Mouse (Mus musculus) bone marrow, adult 2 months (tissue): ENCODE measurements around the gene Prkrip1. TPM values are rescaled to one million over a fixed set of nuclear protein-coding genes. Genes with fewer than 3 reads are reported as not detected.
A peak's percentile ranks its signal among the peaks of the same experiment; 100 is the strongest.

Experiments
- H3K27ac ChIP-seq: fragments of 200-500 bp; 2 replicates; pipeline ENCODE4 v1.5.1; 2012; ENCODE audit warnings: low read depth, mild to moderate bottlenecking, control low read depth, inconsistent platforms, low read length; ENCODE audit not compliant: control insufficient read depth, poor library complexity, insufficient read depth
- H3K4me1 ChIP-seq: fragments of 200-500 bp; 2 replicates; pipeline ENCODE4 v1.6.1; 2011; ENCODE audit warnings: low read length; ENCODE audit not compliant: control insufficient read depth, insufficient read depth
- H3K4me3 ChIP-seq: fragments of 200-500 bp; replicated peaks from 2 replicates; pipeline ENCODE3; 2011; ENCODE audit warnings: mild to moderate bottlenecking, low read depth, low read length, control low read depth; ENCODE audit not compliant: control insufficient read depth
- CTCF ChIP-seq: fragments of 200-500 bp; IDR thresholded peaks from 2 replicates; pipeline ENCODE4 v1.5.1; 2011; ENCODE audit warnings: low read length, control low read depth; ENCODE audit not compliant: control insufficient read depth, insufficient read depth
- POLR2A ChIP-seq: fragments of 200-500 bp; IDR thresholded peaks from 2 replicates; pipeline ENCODE4 v1.6.1; 2011; ENCODE audit warnings: low read depth, mild to moderate bottlenecking, control low read depth, low read length, borderline replicate concordance; ENCODE audit not compliant: control insufficient read depth
- WGBS: fragments of 180-500 bp; shearing (Covaris S2); methylation state at CpG from one replicate; pipeline ENCODE4 v1.1.7; 2018; 5-methylcytosine and 5-hydroxymethylcytosine counted together
- polyA plus RNA-seq: library from polyadenylated mRNA; stranded (reverse); fragments of >200 nt; gene quantifications from 2 replicates; pipeline ENCODE4 v1.2.4, GENCODE M21; 2011; ENCODE audit warnings: low replicate concordance; ENCODE audit not compliant: missing spikeins, insufficient read depth, insufficient read length

Prkrip1 gene
- polyA plus RNA-seq, 1 experiment, result 47.7 TPM

DNA sequence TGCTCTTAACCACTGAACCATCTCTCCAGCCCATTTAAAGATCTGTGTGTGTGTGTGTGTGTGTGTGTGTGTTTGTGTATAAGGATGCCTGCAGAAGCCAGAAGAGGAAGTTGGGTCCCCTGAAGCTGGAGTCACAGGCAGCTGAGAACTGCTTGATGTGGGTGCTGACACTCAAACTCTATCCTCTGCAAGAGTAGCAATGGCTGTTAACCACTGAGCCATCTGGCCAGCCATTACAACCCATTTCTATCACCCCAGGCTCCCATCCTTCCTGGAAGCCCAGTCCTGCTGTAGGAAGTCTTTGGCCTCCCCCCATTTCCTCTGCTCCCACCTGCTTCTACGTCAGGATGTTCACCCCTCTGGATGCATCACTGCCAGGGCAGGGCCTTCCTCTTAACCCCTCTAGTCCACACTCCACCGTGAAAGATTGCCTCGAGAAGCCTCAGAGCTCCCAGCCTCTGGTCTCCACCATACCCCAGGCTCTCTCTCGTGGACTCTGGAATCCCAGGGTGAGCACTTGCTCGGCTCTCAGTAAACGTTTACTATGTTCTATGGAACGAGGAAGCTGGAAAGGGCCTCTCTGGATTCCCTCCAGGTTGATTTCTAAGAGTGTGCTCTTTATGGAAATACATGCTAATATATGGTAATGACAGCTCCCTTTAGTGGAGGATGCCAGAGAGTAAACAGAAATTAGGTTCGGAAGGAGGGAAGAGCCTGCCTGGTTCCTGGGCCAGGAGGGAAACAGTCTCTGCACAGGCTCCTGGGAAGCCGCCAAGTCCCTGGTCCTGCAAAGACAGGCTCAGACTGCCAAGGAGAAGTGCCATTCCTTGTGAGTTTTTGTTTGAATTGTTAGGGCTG is 24.9 kb downstream of the Prkrip1 start:
- peak overlapping the region; percentile 23 for H3K27ac ChIP-seq
- TF ChIP-seq CTCF (no peak), POLR2A (no peak)
- H3K4me3 ChIP-seq, result no peak overlapping the region
- WGBS, result 31% methylated on average over 9 of the region's 9 CpGs
- peaks cover 3% of the 10 kb centered on the region for H3K4me1 ChIP-seq

DNA sequence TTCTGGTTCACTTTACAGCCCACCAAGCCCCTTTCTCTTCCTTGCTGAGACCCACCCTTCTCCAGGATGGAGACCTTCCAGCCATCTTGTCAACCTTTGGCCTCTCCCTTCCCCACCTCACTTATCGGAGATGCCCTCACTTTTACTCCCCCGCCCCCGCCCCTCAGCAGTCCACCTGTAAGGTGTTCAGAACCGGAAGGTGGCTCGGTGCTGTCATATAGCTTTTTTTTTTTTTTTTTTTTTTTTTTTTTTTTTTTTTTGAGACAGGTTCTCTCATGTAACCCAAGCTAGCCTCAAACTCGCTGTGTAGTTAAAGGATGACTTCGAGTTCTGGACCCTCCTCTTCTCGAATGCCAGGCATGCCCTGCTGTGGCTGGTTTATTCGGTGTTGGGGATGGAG is 25.8 kb downstream of the Prkrip1 start:
- Histone ChIP-seq H3K4me1 (peaks cover 2% of the 10 kb centered on the region), H3K27ac (no peak overlapping the region), H3K4me3 (no peak overlapping the region)
- no peak for TF ChIP-seq POLR2A
- no peak for TF ChIP-seq CTCF
- 78% methylated on average over 9 of the region's 9 CpGs for WGBS

DNA sequence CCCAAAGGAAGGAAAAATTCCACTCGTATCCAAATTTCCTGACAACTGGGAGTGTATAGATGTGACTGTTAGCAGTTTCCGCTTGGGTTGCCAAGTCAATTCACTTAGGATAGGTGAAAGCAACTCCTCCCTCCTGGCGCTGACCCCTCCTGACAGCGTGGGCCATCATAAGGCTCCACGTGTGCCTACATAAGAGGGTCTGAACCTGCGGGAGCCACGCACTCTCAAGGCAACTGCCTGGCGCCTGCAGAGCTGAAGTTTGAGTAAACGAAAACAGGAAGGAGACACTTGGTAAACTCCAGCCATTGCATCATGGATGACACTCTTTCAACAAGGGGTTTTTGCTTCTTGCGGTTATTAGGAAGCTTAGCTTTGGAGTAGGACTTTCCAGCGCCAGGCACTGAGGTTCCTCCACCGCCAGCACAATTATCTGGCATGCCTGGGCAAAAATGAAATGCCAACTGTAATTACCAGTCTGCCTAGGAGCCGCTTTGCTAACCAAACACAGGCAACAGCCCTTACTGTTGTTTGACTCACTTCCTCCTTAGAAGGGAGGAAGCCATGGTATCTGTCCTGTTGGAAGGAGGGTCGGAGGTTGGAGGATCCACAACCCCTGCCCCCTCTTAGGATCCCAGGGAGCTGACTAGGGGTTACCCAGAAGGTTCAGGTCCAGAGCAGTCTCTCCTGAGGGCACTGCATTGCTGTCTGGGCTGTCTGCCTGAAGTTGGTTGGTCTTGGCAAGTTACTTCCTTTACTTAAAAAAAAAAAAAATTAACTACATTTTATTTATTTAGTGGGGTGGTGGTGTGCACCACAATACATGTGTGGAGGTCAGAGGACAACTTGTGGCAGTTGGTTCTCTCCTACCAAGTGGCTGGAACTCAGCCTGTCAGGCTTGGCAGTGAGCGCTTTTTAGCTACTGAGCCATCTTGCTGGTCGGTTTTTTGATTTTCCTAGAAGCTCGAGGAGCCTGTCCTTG is 27.1 kb downstream of the Prkrip1 start:
- TF ChIP-seq POLR2A (peak; percentile 40; the same call in 1 of the 2 replicates), CTCF (no peak)
- Histone ChIP-seq H3K4me1 (peaks cover 2% of the 10 kb centered on the region), H3K27ac (peak overlapping the region; percentile 86), H3K4me3 (peak overlapping the region; percentile 94)
- whole genome bisulfite sequencing, result 10% methylated on average over 17 of the region's 17 CpGs

DNA sequence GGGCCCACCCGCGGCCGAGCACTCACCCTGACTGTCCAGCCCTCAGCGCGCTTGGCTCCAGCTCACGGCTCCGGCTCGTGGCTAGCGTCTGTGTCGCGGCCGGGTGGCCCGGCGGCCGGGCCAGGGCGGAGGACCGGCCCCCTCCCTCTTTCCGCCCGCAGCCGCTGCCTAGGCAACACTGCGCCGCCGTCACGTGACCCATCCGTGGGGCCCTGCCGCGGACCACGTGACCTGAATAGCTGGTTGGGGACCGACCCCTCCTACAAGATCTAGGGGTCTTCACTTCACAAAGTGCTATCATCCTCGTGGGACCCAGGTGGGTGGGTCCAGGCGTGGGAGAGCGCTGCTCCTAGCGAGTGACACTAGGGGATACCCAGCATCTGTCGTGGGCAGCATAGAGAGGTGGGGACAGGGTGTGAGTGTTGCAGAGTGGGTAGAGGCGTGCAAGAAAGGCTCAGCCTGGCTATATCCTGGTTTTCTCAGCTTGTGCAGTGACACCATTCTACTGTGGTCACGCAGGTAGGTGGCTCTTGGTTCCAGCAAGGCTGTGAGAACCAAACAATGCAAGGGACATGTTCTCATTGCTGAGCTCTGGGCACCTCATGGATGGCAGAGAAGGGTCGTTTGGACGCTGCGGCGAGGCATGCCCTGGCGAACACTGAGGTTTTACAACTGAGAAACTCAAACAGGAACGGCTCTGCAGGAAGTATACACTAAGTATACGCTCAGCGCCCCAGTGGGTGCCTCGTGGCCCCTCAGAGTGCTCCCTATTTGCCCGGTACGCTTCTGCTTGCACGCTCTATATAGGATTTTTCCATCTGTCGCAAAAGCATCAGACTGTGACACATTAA is 28.0 kb downstream of the Prkrip1 start, which contains the start of gene Orai2:
TSS of gene Orai2 (minus strand) at position 202 of the 851 bp plus-strand sequence.
- Histone ChIP-seq H3K4me3 (peak within 1 kb of the TSS; percentile 94), H3K4me1 (peaks cover 2% of the 10 kb centered on the region), H3K27ac (peak within 1 kb of the TSS; percentile 86)
- WGBS, result under 1% methylated on average over 49 of the region's 49 CpGs
- TF ChIP-seq POLR2A (peak; percentile 40; the same call in 1 of the 2 replicates), CTCF (no peak)

DNA sequence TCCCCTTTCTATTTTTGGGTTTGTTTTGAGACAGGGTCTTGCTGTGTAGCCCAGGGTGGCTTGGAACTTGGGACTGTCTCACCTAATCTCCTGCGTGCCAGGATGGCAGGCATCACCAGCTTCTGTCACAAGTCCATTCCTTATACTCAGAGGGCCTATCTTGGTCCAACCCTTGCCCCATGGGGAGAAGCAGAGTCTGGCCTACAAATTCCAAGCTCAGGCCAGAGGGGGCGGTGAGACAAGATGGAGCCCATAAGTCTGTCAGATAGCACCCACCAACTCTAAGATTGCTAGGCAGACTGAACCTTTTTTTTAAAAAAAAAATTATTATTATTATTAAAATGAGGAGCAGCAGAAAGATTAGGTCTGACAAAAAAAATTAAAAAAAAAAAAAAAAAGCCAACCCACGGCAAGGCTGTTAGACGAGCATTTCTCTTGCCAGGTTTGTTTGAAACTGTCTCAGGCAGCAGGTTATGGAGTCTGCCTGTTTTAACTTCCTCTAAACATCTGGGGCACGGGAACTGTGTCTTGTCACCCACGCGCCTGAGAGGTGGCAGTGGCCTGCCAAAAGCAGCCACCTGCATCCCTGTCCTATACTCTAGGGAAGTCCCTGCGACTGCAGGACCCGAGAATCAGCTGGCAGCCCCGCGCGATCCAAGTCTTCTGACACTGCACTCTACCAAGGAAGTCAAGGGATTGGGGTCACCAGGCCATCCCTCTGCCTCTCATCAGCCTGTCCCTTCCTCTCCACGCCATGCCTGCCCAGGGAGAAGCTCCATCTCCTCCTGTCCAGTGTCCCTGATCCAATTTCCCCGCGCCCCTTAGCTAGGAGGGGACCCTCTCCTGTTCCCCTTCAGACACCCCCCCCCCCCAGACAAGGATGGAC is 28.9 kb downstream of the Prkrip1 start:
- TF ChIP-seq POLR2A, result peak; percentile 33; the same call in 1 of the 2 replicates
- TF ChIP-seq CTCF, result no peak; the same call in 1 of the 2 replicates
- H3K4me3 ChIP-seq, result peak overlapping the region; percentile 94
- WGBS, result 5% methylated on average over 15 of the region's 15 CpGs
- H3K27ac ChIP-seq, result peak overlapping the region; percentile 86
- peaks cover 4% of the 10 kb centered on the region for H3K4me1 ChIP-seq

DNA sequence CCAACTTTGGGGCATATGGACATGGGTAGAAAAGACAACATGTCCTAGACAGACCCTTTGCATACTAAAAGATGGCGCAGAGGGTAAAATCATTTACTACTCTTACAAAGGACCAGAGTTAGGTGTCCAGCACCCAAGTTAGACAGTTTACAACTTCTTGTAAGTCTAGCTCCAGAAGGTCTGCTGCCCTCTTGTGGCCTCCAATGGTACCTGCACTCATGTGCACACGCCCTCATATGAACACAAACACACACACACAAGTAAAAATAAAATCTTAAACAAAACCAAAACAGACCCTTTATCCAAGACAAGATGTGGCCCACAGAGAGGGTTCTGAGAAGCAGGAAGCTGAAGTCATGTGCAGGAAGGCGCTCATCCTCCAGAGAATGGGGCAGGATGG is 30.7 kb downstream of the Prkrip1 start:
- peak; percentile 47 for TF ChIP-seq CTCF
- no peak for TF ChIP-seq POLR2A
- Histone ChIP-seq H3K27ac (no peak overlapping the region), H3K4me1 (peaks cover 2% of the 10 kb centered on the region), H3K4me3 (no peak overlapping the region)
- 93% methylated on average over 3 of the region's 3 CpGs for WGBS

DNA sequence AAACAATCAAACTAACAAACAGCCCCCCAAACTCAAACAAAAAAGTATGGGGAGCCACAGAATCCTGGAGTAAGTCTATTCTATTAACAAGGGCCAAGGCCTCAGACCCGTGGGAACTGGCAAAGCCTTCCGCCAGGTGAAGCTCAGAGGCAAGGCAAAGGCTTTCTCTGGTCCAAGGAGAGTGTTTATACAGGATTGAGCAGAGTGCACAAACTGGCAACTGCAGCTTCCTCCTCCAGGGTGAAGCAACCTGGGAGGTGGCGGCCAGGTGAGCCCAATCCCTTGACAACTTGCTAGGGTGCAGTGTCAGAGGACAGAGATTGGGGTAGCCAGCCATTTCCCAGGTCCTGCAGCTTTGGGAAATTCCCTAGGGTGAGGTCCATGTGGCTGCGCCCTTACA is 31.5 kb downstream of the Prkrip1 start:
- peaks cover 2% of the 10 kb centered on the region for H3K4me1 ChIP-seq
- TF ChIP-seq POLR2A (no peak), CTCF (no peak)
- H3K27ac ChIP-seq, result no peak overlapping the region
- H3K4me3 ChIP-seq, result no peak overlapping the region
- 84% methylated on average over 4 of the region's 4 CpGs for WGBS
